Mouse (Mus musculus): ENCODE measurements around the gene Depdc5.
"Not testable (repeated sequence)": the region's sequence is repeated elsewhere in the genome, so short reads cannot be mapped to it uniquely, and the experiment has no call there.

Depdc5 gene

DNA sequence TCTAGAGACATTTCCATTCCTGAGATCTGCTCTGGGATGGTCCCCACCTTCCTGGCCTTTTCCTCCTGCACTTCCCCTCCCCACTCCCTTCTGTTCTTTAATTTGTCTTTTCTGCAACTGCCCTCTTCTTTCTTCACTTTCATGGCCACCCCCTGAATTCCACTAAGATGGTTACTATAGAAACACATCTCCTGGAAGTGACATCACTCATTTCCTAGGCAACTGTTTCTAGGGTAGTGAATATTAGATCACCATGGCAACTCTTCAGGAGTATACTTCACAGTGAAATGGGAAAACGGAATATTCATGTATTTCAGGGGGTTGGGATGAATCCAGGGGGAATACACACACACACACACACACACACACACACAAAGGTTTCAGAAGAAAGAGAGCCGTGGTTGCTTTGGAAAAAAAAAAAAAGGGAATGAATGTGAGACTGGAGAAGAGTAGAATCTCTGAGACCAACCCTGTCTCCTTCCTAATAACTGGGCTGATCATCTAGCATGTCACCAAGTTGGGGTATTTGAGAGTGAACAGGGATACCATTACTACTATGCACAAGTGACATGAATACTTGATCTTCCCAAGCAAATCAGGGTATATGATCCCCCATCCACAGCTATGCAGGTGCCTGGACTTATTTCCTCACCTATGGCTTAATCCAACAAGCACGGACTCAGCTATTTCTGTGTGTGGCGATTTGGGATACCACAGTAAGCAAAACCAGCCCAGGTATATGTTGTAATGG is 167.1 kb downstream of the Depdc5 start:
- no peak for DNase-seq (ENCODE audit: low read depth, low spot score)

DNA sequence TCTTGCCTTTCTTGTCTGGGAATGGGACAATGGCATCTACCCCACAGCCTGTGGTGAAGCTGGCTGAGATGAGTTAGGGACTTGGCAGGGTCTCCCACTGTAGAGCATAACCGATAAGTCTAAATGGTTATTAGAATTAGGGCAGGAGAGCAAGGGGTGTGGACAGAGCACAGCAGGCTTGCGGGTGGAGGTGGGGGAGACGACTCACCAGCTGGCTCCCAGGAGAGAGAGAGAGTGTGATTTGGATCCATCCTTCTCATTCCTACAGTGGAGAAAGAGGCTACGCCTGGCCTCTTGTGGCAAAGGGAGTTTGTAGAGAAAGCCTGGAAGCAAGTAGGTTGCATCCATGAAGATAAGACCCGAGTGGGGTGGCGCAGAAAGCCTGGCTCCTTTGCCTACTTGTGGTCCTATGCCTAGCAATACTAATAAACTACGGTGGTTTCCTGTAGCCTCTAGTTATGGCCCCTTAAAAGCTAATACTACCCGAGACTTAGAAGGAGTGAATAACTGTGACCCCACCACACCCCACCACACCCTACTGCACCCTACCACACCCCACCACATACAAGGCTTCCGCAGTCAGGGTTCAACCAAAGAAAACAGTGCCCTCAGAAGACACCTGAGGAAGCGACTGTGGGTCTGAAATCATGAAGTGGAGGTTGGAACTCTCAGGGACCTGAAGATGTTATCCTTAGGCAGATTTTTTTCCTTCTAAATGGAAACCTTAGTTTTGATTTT is 168.7 kb downstream of the Depdc5 start:
- no peak for DNase-seq (ENCODE audit: low read depth, low spot score)

DNA sequence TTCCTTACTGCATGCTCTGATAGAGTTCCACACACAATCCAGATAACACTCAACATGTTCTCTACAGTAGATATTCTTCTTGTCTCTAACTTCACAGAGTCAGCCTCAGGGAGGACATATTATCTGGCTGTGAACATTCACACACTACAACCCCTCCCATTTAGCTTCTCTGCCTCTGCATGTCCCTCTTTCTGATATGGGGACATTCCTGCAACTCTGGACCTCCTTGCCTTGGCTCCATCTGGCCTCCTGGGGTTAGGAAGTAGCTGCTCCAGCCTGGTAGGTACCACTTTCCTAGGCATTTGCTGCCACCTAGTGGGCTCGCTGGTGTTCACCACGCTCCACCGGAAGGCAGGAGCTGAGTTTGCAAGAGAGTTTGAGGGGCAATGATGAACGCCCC is 169.6 kb downstream of the Depdc5 start:
- peak; percentile 81 for DNase-seq (ENCODE audit: low read depth, low spot score)

DNA sequence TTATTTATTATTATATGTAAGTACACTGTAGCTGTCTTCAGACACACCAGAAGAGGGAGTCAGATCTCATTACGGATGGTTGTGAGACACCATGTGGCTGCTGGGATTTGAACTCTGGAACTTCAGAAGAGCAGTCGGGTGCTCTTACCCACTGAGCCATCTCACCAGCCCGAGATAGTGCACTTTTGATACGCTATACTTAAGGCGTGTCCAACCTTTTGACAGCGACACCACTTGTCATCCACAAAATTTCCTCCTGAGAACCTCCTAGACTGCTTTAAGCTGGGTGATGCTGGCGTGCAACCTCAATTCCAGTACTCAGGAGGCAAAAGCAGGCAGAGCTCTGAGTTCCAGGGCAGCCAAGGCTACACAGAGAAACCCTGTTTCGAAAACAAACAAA is 170.1 kb downstream of the Depdc5 start:
- DNase-seq (ENCODE audit: low read depth, low spot score), result not testable (repeated sequence)

DNA sequence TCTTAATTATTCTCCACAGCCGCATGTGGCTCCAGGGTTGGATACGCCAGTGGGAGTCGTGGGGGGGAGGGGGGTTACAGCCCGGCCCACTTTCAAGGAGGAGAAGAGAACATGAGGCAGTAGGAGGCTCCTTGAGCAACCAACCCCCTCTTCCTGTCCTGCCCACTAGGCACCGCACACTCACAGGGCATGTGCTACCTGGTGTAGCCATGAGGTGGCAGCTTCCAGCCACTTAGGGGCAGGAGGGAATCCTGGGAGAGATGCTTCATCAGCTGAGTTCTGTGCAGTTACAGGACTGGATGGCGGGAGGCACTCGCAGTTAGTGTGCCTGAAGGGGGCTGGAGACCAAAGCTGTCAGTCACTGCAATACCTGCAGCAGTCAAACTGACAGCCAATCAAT is 170.6 kb downstream of the Depdc5 start:
- DNase-seq (ENCODE audit: low read depth, low spot score), result peak; percentile 58

DNA sequence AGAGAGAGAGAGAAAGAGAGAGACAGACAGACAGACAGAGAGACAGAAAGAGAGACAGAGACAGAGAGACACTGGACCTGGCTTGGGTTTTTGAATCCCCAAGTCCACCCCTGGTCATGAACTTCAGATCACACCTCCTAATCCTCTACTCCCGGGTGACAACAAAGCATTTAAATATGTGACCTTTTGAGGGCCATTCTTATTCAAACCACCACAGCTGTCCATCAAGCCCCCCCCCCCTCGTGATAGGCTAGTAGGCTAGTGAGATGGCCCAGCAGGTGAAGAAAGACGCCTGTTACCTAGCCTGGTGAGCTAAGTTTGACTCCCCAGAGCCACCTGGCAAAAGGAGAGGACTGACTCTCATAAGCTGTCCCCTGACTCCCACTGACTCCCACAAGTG is 171.4 kb downstream of the Depdc5 start:
- DNase-seq (ENCODE audit: low read depth, low spot score), result no peak

DNA sequence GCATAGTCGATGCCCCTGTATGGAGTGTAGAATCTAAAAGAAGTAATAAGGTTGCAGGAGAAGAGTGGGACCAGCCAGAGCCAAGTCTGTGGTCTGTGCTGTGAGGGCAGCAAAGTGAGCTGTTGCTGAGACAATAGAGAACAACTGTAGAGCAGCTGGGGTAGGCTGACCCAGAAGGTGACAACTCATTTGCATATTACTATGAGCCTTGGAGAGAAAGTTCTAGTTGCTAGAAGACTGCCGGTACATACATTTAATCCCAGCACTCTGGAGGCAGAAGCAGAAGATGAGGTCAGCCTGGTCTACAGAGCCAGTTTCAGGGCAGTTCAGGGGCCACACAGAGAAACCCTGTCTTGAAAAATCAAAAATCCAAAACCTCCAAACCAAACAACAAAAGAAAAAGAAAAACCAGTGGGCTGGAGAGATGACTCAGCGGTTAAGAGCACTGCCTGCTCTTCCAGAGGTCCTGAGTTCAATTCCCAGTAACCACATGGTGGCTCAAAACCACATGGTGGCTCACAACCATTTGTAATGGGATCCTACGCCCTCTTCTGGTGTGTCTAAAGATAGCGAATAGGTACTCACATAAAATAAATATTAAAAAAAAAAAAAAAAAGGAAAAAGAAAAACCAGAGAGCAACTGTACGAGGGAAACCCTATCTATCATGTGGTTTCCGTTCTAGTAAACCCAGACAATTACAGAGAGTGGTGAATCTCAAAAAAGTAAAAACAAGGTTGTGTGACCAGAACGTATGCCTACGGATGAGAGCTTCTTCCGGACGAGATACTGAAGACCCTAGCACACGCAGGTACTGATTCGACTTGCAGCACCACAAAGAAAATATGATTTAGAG is 175.4 kb downstream of the Depdc5 start:
- peak; percentile 67 for DNase-seq (ENCODE audit: low read depth, low spot score)

DNA sequence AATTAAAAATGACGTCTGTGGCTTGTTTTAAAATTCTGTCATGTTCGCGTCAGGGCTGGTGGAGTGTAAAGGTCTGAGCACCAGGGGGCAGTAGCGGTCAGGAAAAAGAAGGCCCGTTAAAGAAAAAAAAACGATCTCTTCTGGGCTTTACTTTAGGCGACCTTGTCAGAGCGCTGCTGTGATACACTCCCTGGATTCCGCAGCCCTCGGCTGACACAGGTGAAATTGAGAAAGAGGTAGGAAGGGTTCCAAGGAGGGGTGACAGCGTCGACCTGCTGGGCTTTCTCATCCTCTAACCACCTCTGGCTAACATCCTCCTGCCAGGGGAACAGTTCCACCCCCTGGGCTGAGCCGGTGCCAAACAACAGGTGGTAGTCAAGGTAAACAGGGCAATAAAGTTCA is 176.0 kb downstream of the Depdc5 start:
- DNase-seq (ENCODE audit: low read depth, low spot score), result peak; percentile 85

DNA sequence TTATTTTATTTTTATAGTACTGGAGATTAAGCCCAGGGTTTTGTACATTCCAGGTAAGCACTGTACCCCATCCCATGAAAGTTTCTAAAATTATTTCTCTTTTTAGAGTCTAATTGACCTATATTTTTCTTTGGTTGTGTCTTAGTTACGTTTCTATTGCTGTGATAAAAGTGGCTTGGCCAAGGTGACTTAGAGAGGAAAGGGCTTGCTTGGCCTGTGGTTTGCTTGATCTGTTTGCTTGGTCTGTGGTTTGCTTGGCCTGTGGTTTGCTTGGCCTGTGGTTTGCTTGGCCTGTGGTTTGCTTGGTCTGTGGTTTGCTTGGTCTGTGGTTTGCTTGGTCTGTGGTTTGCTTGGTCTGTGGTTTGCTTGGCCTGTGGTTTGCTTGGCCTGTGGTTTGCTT is 177.2 kb downstream of the Depdc5 start:
- not testable (repeated sequence) for DNase-seq (ENCODE audit: low read depth, low spot score)

DNA sequence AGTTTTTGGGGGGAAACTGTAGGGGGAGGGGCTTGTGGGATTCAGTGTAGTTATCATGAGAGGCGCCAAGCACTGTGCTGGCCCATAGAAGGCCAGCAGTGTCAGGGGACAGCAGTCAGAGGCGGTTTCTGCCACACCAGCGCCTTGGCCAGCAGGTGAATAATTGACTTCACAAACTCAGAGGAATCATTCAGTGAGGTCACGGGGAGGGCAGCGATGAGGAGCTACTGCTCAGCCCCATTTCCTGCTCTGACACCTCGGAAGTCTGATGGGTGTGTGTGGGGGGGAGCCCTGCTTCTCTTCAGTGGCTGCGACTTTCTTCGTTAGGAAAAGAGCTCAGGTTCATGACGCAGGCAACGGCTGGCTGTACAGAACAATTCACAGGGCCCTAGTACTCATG is 179.9 kb downstream of the Depdc5 start:
- no peak for DNase-seq (ENCODE audit: low read depth, low spot score)
